Mouse (Mus musculus) intestine, embryonic 14.5 days (tissue): ENCODE results near the gene Cdpf1. TPM values are rescaled to one million over a fixed set of nuclear protein-coding genes. Genes with fewer than 3 reads are reported as not detected.

ENCODE experiments used
- ATAC-seq: fragments of 200-750 bp; cut with Nextera tagmentation; replicated peaks from 2 replicates; pipeline ENCODE4 v1.8.0; 2017; ENCODE audit warnings: low read depth, moderate number of reproducible peaks, moderate TSS enrichment, moderate library complexity; ENCODE audit not compliant: low FRiP score, low TSS enrichment
- DNase-seq: peaks from one replicate; pipeline ENCODE4 v3.0.0-alpha.2; 2018; ENCODE audit warnings: low spot score
- H3K27ac ChIP-seq: fragments of 300-500 bp; sonication (generic); 2 replicates; pipeline ENCODE4 v1.5.1; 2014; ENCODE audit warnings: low read depth, mild to moderate bottlenecking, control low read depth
- H3K27me3 ChIP-seq: fragments of 300-500 bp; sonication (generic); replicated peaks from 2 replicates; pipeline ENCODE4 v1.6.1; 2014; ENCODE audit warnings: low read length, control low read depth; ENCODE audit not compliant: control insufficient read depth, insufficient read depth
- H3K36me3 ChIP-seq: fragments of 300-500 bp; sonication (generic); 2 replicates; pipeline ENCODE4 v1.6.1; 2014; ENCODE audit warnings: low read length, control low read depth; ENCODE audit not compliant: control insufficient read depth, insufficient read depth
- H3K4me1 ChIP-seq: fragments of 300-500 bp; sonication (generic); replicated peaks from 2 replicates; pipeline ENCODE4 v1.6.1; 2014; ENCODE audit warnings: low read length, control low read depth, mixed read lengths; ENCODE audit not compliant: control insufficient read depth, insufficient read depth
- H3K4me2 ChIP-seq: fragments of 300-500 bp; sonication (generic); 2 replicates; pipeline ENCODE4 v1.6.1; 2014; ENCODE audit warnings: low read length
- H3K4me3 ChIP-seq: fragments of 300-500 bp; sonication (generic); 2 replicates; pipeline ENCODE4 v1.5.1; 2014; ENCODE audit warnings: low read depth, low read length, control low read depth, mixed read lengths
- H3K9ac ChIP-seq: fragments of 300-500 bp; sonication (generic); 2 replicates; pipeline ENCODE4 v1.6.1; 2014; ENCODE audit warnings: mild to moderate bottlenecking, low read length
- H3K9me3 ChIP-seq: fragments of 300-500 bp; sonication (generic); 2 replicates; pipeline ENCODE4 v1.6.1; 2016; ENCODE audit warnings: low read length, control low read depth; ENCODE audit not compliant: control insufficient read depth
- WGBS: fragments of 180-500 bp; shearing (Covaris S2); extraction: QIAGEN DNeasy Blood & Tissue Kit; methylation state at CpG from one replicate; pipeline ENCODE4 v1.1.7; 2014; 5-methylcytosine and 5-hydroxymethylcytosine counted together
- polyA plus RNA-seq: library from polyadenylated mRNA; unstranded; fragments of >200 nt; fragmentation: Nextera tagmentation; extraction: Ambion mirVana; gene quantifications from 2 replicates; pipeline ENCODE4 v1.2.1, GENCODE M21; 2014

The Cdpf1 gene
- polyA plus RNA-seq, result 38.5 and 38.7 TPM in 2 replicates

GRCm38 (mm10) chr15:85811535-85812277 is at the start of gene Cdpf1:
TSS of gene Cdpf1 (minus strand) at chr15:85811697.
- peak within 1 kb of the TSS; percentile 87 for H3K4me2 ChIP-seq
- H3K27me3 ChIP-seq, result no peaks in the 10 kb centered on the region
- 3% methylated on average over 35 of the region's 36 CpGs for WGBS
- DNase-seq, result peak; percentile 99
- peak within 1 kb of the TSS; percentile 91 for H3K27ac ChIP-seq
- no peaks in the 10 kb centered on the region for H3K9me3 ChIP-seq
- H3K36me3 ChIP-seq, result no peaks in the 10 kb centered on the region
- H3K4me1 ChIP-seq, result peaks cover 8% of the 10 kb centered on the region
- peak within 1 kb of the TSS; percentile 64 for H3K4me3 ChIP-seq
- peak; percentile 89 for ATAC-seq
- H3K9ac ChIP-seq, result peak within 1 kb of the TSS; percentile 74

- H3K36me3 ChIP-seq, result peaks cover 34% of the 10 kb centered on the region
- H3K27me3 ChIP-seq, result no peaks in the 10 kb centered on the region
- peak within 1 kb of the TSS; percentile 65 for H3K9ac ChIP-seq
- H3K27ac ChIP-seq, result peak within 1 kb of the TSS; percentile 5; the same call in 1 of the 2 replicates
- WGBS, result under 1% methylated on average over 42 of the region's 42 CpGs
- H3K4me3 ChIP-seq, result peak within 1 kb of the TSS; percentile 71
- ATAC-seq (peak; percentile 96), DNase-seq (peak; percentile 93)
- H3K9me3 ChIP-seq, result no peaks in the 10 kb centered on the region
- H3K4me2 ChIP-seq, result peak within 1 kb of the TSS; percentile 77
- H3K4me1 ChIP-seq, result peaks cover 16% of the 10 kb centered on the region
Measured at GRCm38 (mm10) chr15:85859490-85860031, 48.1 kb upstream of the Cdpf1 start, which contains the start of gene Gtse1. TSS of gene Gtse1 (plus strand) at chr15:85859745.

- H3K9me3 ChIP-seq, result no peaks in the 10 kb centered on the region
- H3K4me2 ChIP-seq, result peak overlapping the region; percentile 75
- H3K27me3 ChIP-seq, result no peaks in the 10 kb centered on the region
- peaks cover 28% of the 10 kb centered on the region for H3K36me3 ChIP-seq
- ATAC-seq (peak; percentile 21; the same call in 1 of the 2 replicates), DNase-seq (no peak)
- peak overlapping the region; percentile 71 for H3K4me3 ChIP-seq
- H3K27ac ChIP-seq, result no peak overlapping the region; the same call in 1 of the 2 replicates
- 11% methylated on average over 15 of the region's 15 CpGs for WGBS
- peak overlapping the region; percentile 65 for H3K9ac ChIP-seq
- peaks cover 16% of the 10 kb centered on the region for H3K4me1 ChIP-seq
Measured at GRCm38 (mm10) chr15:85858980-85859489, 47.5 kb upstream of the Cdpf1 start.

GRCm38 (mm10) chr15:85851656-85852392 is 40.3 kb upstream of the Cdpf1 start:
- Histone ChIP-seq H3K9ac (no peak overlapping the region), H3K27ac (no peak overlapping the region), H3K9me3 (no peaks in the 10 kb centered on the region), H3K4me3 (no peak overlapping the region), H3K27me3 (no peaks in the 10 kb centered on the region), H3K4me1 (no peaks in the 10 kb centered on the region), H3K36me3 (no peaks in the 10 kb centered on the region), H3K4me2 (no peak overlapping the region)
- WGBS, result 81% methylated on average over 12 of the region's 12 CpGs
- ATAC-seq (no peak), DNase-seq (no peak)

GRCm38 (mm10) chr15:85845071-85845470 is 33.6 kb upstream of the Cdpf1 start:
- Histone ChIP-seq H3K9ac (no peak overlapping the region), H3K36me3 (no peaks in the 10 kb centered on the region), H3K27ac (no peak overlapping the region), H3K4me1 (no peaks in the 10 kb centered on the region), H3K9me3 (no peaks in the 10 kb centered on the region), H3K4me2 (no peak overlapping the region), H3K4me3 (no peak overlapping the region), H3K27me3 (no peaks in the 10 kb centered on the region)
- no peak for ATAC-seq
- DNase-seq, result no peak

DNA sequence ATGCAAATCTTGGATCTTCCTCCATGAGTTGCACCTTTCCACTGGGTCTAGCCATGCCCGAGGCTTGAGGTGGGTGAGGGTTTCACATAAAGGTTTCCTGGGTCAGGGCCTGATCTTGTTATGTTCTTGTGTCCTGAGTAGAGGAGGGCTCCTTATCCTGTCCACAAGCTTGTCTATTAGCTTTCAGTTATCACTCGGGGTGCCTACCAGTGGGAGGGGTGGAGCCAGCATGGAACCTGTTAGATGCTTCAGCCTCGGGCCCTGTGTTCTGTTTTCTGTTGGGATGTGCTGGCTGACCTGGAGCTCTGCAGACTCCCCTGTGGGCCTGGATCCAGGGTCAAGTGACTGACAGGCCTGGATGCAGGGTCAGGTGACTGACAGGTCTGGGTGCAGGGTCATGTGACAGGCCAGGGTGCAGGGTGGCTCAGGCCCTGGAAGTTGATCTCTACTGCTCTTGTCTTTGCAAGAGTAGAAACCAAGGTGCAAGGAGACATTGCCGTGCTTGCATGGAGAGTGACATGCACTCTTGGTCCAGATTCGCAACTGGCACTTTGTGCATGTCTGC is 30.4 kb upstream of the Cdpf1 start:
- H3K4me1 ChIP-seq, result no peaks in the 10 kb centered on the region
- H3K36me3 ChIP-seq, result no peaks in the 10 kb centered on the region
- ATAC-seq, result no peak
- H3K9ac ChIP-seq, result no peak overlapping the region
- no peak for DNase-seq
- no peaks in the 10 kb centered on the region for H3K9me3 ChIP-seq
- WGBS, result 75% methylated on average over 5 of the region's 5 CpGs
- no peaks in the 10 kb centered on the region for H3K27me3 ChIP-seq
- no peak overlapping the region for H3K4me3 ChIP-seq
- H3K27ac ChIP-seq, result no peak overlapping the region
- H3K4me2 ChIP-seq, result no peak overlapping the region

GRCm38 (mm10) chr15:85840983-85841382 is 29.5 kb upstream of the Cdpf1 start:
- Histone ChIP-seq H3K9ac (no peak overlapping the region), H3K4me3 (no peak overlapping the region), H3K27me3 (no peaks in the 10 kb centered on the region), H3K36me3 (no peaks in the 10 kb centered on the region), H3K4me2 (no peak overlapping the region), H3K27ac (no peak overlapping the region), H3K4me1 (no peaks in the 10 kb centered on the region), H3K9me3 (no peaks in the 10 kb centered on the region)
- whole genome bisulfite sequencing, result 33% methylated on average over 6 of the region's 6 CpGs
- ATAC-seq (no peak), DNase-seq (peak; percentile 63)

- ATAC-seq, result no peak
- H3K4me2 ChIP-seq, result no peak overlapping the region
- 93% methylated on average over 5 of the region's 5 CpGs for WGBS
Measured at GRCm38 (mm10) chr15:85836887-85837286, 25.4 kb upstream of the Cdpf1 start.

More at GRCm38 (mm10) chr15:85836887-85837286, 25.4 kb upstream of the Cdpf1 start:
- Histone ChIP-seq H3K36me3 (no peaks in the 10 kb centered on the region), H3K27ac (no peak overlapping the region), H3K9ac (no peak overlapping the region), H3K9me3 (no peaks in the 10 kb centered on the region), H3K4me1 (peaks cover 5% of the 10 kb centered on the region), H3K27me3 (no peaks in the 10 kb centered on the region), H3K4me3 (no peak overlapping the region)
- no peak for DNase-seq
